Mouse (Mus musculus) E14TG2a.4 (cell line): ENCODE measurements at regions not wholly inside any gene's neighbourhood (a gene's known extent, or its start where the extent isn't known, plus 50 kb on each side); places are given as distances from the start of the nearest gene placed in this dataset.
A peak's percentile ranks its signal among the peaks of the same experiment; 100 is the strongest.

Experiments
- CTCF ChIP-seq: conservative IDR thresholded peaks from 2 replicates; pipeline ENCODE4 v1.5.1; 2014; ENCODE audit warnings: low read length
- NANOG ChIP-seq: IDR thresholded peaks from 2 replicates; pipeline ENCODE4 v1.6.1; 2014; ENCODE audit warnings: borderline replicate concordance, low read length, mixed read lengths
- POU5F1 ChIP-seq: IDR thresholded peaks from 2 replicates; pipeline ENCODE4 v1.6.1; 2014; ENCODE audit warnings: low read length, borderline replicate concordance

DNA sequence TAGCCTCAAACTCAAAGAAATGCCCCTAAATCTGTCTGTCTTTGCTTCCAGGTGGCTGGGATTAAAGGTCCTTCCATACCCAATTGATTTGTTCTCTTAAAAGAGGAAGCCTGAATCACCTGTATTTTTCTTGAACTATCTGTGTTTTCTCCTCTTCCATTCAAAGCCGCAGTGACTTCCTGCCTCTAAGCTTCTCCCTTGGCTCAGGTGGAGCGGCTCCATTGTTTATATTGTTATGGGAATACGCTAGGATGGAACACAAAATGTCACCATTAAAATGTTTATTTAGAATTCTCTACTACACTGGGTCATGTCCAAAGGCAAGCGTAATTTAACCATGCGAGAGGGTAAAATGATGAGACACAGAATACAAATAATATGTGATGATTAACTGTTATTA lies 118.2 kb upstream of the Krr1 start:
- no peak for TF ChIP-seq CTCF
- TF ChIP-seq NANOG: peak; percentile 65; the same call in 1 of the 2 replicates
- no peak for TF ChIP-seq POU5F1
